Mouse (Mus musculus) stomach, postnatal 0 days (tissue): ENCODE measurements at regions not wholly inside any gene's neighbourhood (a gene's known extent, or its start where the extent isn't known, plus 50 kb on each side); places are given as distances from the start of the nearest gene placed in this dataset.
A peak's percentile ranks its signal among the peaks of the same experiment; 100 is the strongest.

Experiments used
- ATAC-seq: fragments of 200-750 bp; cut with Nextera tagmentation; 2 replicates; pipeline ENCODE4 v1.8.0; 2017; ENCODE audit not compliant: low FRiP score, low TSS enrichment
- DNase-seq: peaks from one replicate; pipeline ENCODE4 v3.0.0-alpha.2; 2016; ENCODE audit warnings: low spot score
- H3K27ac ChIP-seq: fragments of 300-500 bp; sonication (generic); replicated peaks from 2 replicates; pipeline ENCODE4 v1.5.1; 2014; ENCODE audit warnings: mild to moderate bottlenecking, control low read depth
- H3K27me3 ChIP-seq: fragments of 300-500 bp; sonication (generic); 2 replicates; pipeline ENCODE4 v1.6.1; 2014; ENCODE audit warnings: low read length; ENCODE audit not compliant: control insufficient read depth, insufficient read depth
- H3K36me3 ChIP-seq: fragments of 300-500 bp; sonication (generic); 2 replicates; pipeline ENCODE4 v1.6.1; 2014; ENCODE audit warnings: low read length, mixed read lengths; ENCODE audit not compliant: control insufficient read depth, insufficient read depth
- H3K4me1 ChIP-seq: fragments of 300-500 bp; sonication (generic); replicated peaks from 2 replicates; pipeline ENCODE4 v1.6.1; 2014; ENCODE audit warnings: antibody characterized with exemption; ENCODE audit not compliant: control insufficient read depth, insufficient read depth
- H3K4me2 ChIP-seq: fragments of 300-500 bp; sonication (generic); replicated peaks from 2 replicates; pipeline ENCODE4 v1.6.1; 2014; ENCODE audit warnings: low read depth, mild to moderate bottlenecking, control low read depth, moderate library complexity
- H3K4me3 ChIP-seq: fragments of 300-500 bp; sonication (generic); 2 replicates; pipeline ENCODE4 v1.5.1; 2014; ENCODE audit warnings: low read depth, low read length, control low read depth
- H3K9ac ChIP-seq: fragments of 300-500 bp; sonication (generic); 2 replicates; pipeline ENCODE4 v1.6.1; 2014; ENCODE audit warnings: mild to moderate bottlenecking, low read length, control low read depth, mixed read lengths
- H3K9me3 ChIP-seq: fragments of 300-500 bp; sonication (generic); 2 replicates; pipeline ENCODE4 v1.6.1; 2016; ENCODE audit warnings: low read length; ENCODE audit not compliant: control insufficient read depth
- CTCF ChIP-seq: IDR thresholded peaks from 2 replicates; pipeline ENCODE4 v1.5.1; 2016; ENCODE audit warnings: antibody characterized with exemption, low read depth, mild to moderate bottlenecking, moderate library complexity
- EP300 ChIP-seq: optimal IDR thresholded peaks from 2 replicates; pipeline ENCODE3; 2016; ENCODE audit warnings: antibody characterized with exemption
- WGBS: fragments of 180-500 bp; shearing (Covaris S2); extraction: QIAGEN DNeasy Blood & Tissue Kit; methylation state at CpG from one replicate; pipeline ENCODE4 v1.1.7; 2014; 5-methylcytosine and 5-hydroxymethylcytosine counted together

- DNase-seq (no peak), ATAC-seq (no peak)
- Histone ChIP-seq H3K27ac (no peak overlapping the region), H3K36me3 (no peaks in the 10 kb centered on the region), H3K4me3 (no peak overlapping the region), H3K4me1 (no peaks in the 10 kb centered on the region), H3K9me3 (no peaks in the 10 kb centered on the region), H3K27me3 (no peaks in the 10 kb centered on the region), H3K4me2 (no peak overlapping the region), H3K9ac (no peak overlapping the region)
- no peak for TF ChIP-seq CTCF
- TF ChIP-seq EP300, result no peak
- 73% methylated on average over 3 of the region's 3 CpGs for WGBS
Observed at GRCm38 (mm10) chr11:7010858-7011257, 52.4 kb upstream of the Adcy1 start.

DNA sequence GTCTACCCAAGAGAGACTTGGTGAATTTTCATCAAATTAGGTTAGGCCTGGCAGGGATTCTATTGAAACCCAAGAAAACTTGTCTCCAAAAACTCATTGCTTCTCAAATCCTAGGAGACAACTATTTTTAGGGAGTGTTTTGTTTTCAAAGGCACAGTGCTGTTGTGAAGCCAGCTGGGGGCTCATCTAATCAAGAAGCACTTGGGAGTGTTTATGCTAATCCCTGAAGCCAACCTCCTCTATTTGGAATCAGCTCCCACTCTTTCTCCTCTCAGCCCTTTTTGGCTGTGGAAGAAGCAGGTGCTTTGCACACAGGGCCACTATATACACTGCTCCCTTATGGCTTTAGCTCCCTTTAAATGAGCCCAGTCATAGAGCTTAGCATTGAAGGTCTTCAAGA, 64.0 kb upstream of the Adcy1 start:
- Histone ChIP-seq H3K9me3 (no peaks in the 10 kb centered on the region), H3K27me3 (no peaks in the 10 kb centered on the region), H3K36me3 (no peaks in the 10 kb centered on the region), H3K4me2 (no peak overlapping the region), H3K27ac (no peak overlapping the region), H3K4me3 (no peak overlapping the region), H3K4me1 (no peaks in the 10 kb centered on the region), H3K9ac (no peak overlapping the region)
- DNase-seq (peak; percentile 4), ATAC-seq (no peak)
- TF ChIP-seq EP300 (no peak), CTCF (no peak)

DNA sequence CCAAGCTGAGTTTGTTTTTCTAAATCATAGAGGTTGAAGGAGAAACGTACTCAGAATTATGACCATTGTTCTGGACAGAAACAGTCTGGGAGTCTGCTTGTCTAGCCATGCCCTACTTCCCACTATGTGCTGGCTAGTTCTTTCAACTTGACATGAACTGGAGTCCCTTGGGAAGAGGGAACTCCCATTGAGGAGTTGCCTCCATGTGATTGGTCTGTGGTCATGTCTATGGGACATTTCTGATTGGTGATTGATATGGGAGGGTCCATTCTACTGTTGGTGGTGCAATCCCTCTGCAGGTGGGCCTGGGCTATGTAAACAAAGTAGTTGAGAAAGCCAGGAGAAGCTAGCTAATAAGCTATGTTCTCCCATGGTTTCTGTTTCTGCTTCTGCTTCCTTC, 64.5 kb upstream of the Adcy1 start:
- H3K9me3 ChIP-seq, result no peaks in the 10 kb centered on the region
- H3K27ac ChIP-seq, result no peak overlapping the region
- no peak for TF ChIP-seq EP300
- no peak for TF ChIP-seq CTCF
- ATAC-seq (no peak), DNase-seq (peak; percentile 7)
- no peaks in the 10 kb centered on the region for H3K27me3 ChIP-seq
- H3K4me2 ChIP-seq, result no peak overlapping the region
- no peak overlapping the region for H3K9ac ChIP-seq
- H3K36me3 ChIP-seq, result no peaks in the 10 kb centered on the region
- 57% methylated on average over 1 of the region's 1 CpGs for WGBS
- H3K4me1 ChIP-seq, result no peaks in the 10 kb centered on the region
- H3K4me3 ChIP-seq, result no peak overlapping the region

DNA sequence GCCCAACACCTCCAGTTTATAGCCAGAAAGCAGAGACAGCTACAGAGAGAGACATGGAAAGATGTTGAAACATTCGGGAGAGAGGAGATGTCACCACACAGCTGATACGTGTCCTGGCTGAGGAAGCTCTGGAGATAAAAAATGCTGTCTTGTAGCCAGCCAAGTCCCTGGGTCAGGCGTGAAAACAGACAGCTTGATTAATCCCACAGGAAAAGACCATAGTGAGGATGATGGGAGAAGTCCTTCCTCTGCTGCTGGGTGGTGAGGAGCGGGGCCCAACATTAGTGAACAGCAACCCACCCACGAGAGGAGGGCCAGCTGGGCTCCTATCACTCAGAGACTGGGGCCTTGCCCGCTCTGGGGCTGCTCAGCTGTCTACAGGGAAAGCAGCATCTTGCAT, 65.8 kb upstream of the Adcy1 start:
- H3K4me3 ChIP-seq, result no peak overlapping the region
- no peak for DNase-seq
- TF ChIP-seq EP300 (no peak), CTCF (no peak)
- no peak overlapping the region for H3K4me2 ChIP-seq
- no peaks in the 10 kb centered on the region for H3K9me3 ChIP-seq
- 53% methylated on average over 6 of the region's 6 CpGs for WGBS
- H3K36me3 ChIP-seq, result no peaks in the 10 kb centered on the region
- no peaks in the 10 kb centered on the region for H3K27me3 ChIP-seq
- no peak overlapping the region for H3K9ac ChIP-seq
- no peak overlapping the region for H3K27ac ChIP-seq
- H3K4me1 ChIP-seq, result no peaks in the 10 kb centered on the region
- no peak for ATAC-seq

DNA sequence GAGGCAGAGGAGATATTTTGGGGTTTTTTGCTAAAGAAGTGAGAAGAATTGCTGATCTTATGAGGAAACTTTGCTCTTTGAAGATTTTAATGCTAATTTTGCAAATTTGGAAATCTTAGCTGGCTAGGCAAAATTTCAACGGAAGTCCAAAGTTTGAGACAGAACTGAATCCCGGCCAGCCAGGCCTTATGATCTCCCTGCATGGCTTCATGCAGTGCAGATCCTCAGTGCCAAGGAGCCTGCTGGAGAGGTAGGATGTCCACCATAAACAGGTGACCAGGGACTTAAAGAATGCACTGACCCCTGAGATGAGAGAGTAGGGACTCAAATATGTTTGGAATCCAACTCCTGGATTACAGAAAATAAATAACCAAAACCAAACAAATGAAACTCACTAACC, 69.6 kb upstream of the Adcy1 start:
- DNase-seq (no peak), ATAC-seq (no peak)
- Histone ChIP-seq H3K4me3 (no peak overlapping the region), H3K4me1 (no peaks in the 10 kb centered on the region), H3K27ac (no peak overlapping the region), H3K4me2 (no peak overlapping the region), H3K27me3 (no peaks in the 10 kb centered on the region), H3K9ac (no peak overlapping the region), H3K36me3 (no peaks in the 10 kb centered on the region), H3K9me3 (no peaks in the 10 kb centered on the region)
- TF ChIP-seq EP300, result no peak
- no peak for TF ChIP-seq CTCF
- WGBS, result 87% methylated on average over 2 of the region's 2 CpGs

- H3K36me3 ChIP-seq, result no peaks in the 10 kb centered on the region
- DNase-seq, result peak; percentile 9
- no peaks in the 10 kb centered on the region for H3K27me3 ChIP-seq
- H3K4me2 ChIP-seq, result no peak overlapping the region
- no peak overlapping the region for H3K4me3 ChIP-seq
- H3K4me1 ChIP-seq, result no peaks in the 10 kb centered on the region
- no peak for ATAC-seq
- H3K27ac ChIP-seq, result no peak overlapping the region
- no peaks in the 10 kb centered on the region for H3K9me3 ChIP-seq
- WGBS, result 92% methylated on average over 5 of the region's 5 CpGs
- H3K9ac ChIP-seq, result no peak overlapping the region
- TF ChIP-seq EP300 (no peak), CTCF (no peak)
Observed at GRCm38 (mm10) chr11:6991626-6992025, 71.7 kb upstream of the Adcy1 start.
